Mouse (Mus musculus): ENCODE results near the gene Zfp229. TPM values are rescaled to one million over a fixed set of nuclear protein-coding genes. Genes with fewer than 3 reads are reported as not detected.

Zfp229 gene
- total and polyA plus RNA-seq, 3 experiments: 2.3 to 2.6 TPM; not detected in 1

- H3K27ac ChIP-seq (ENCODE audit: control insufficient read depth, low read depth, low read length): peak within 1 kb of the TSS; percentile 88
- peak; percentile 70; the same call in 1 of the 2 replicates for TF ChIP-seq POLR2AphosphoS2 (IDR thresholded peaks at IDR 0.05; ENCODE audit: low read length)
- peak; percentile 84 for TF ChIP-seq NELFE (IDR thresholded peaks at IDR 0.05; ENCODE audit: low read depth, low read length)
- 0 out of 2 replicates have a peak, but pooled peaks have one; percentile 29 for TF ChIP-seq MXI1 (IDR thresholded peaks at IDR 0.05; ENCODE audit: low read depth, low read length)
- TF ChIP-seq ELF1 (IDR thresholded peaks at IDR 0.05; ENCODE audit: low read depth, low read length): peak; percentile 32; the same call in 1 of the 2 replicates
- no peak for TF ChIP-seq MYB (IDR thresholded peaks at IDR 0.05; ENCODE audit: low read depth, low read length)
- no peak for TF ChIP-seq USF2 (IDR thresholded peaks at IDR 0.05; ENCODE audit: borderline replicate concordance in 1 of 2, insufficient read depth in 1 of 2, low read depth in 1 of 2, low read length in 2 of 2)
- no peak; a peak in 1 of 4 replicates for TF ChIP-seq EP300 (IDR thresholded peaks at IDR 0.05; ENCODE audit: low read depth in 1 of 2, low read length in 2 of 2)
- no peak; the same call in 1 of the 2 replicates for TF ChIP-seq SMC3 (IDR thresholded peaks at IDR 0.05; ENCODE audit: low read depth, low read length)
- peak; percentile 90; the same call in 1 of the 2 replicates for TF ChIP-seq MAZ (IDR thresholded peaks at IDR 0.05; ENCODE audit: low read depth, low read length)
- TF ChIP-seq POLR2AphosphoS5 (IDR thresholded peaks at IDR 0.05; ENCODE audit: borderline replicate concordance, low read depth, low read length): no peak
- no peak for TF ChIP-seq ZKSCAN1 (IDR thresholded peaks at IDR 0.05; ENCODE audit: low read depth, low read length)
- no peak for TF ChIP-seq CHD2 (IDR thresholded peaks at IDR 0.05; ENCODE audit: low read length)
- 0 out of 2 replicates have a peak, but pooled peaks have one; percentile 41 for TF ChIP-seq E2F4 (IDR thresholded peaks at IDR 0.05; ENCODE audit: borderline replicate concordance, low read depth, low read length)
- TF ChIP-seq ETS1 (IDR thresholded peaks at IDR 0.05; ENCODE audit: low read depth, low read length): no peak
- TF ChIP-seq RCOR1 (IDR thresholded peaks at IDR 0.05; ENCODE audit: low read depth, low read length): no peak
- no peak for TF ChIP-seq MAFK (IDR thresholded peaks at IDR 0.05; ENCODE audit: borderline replicate concordance, low read depth, low read length)
- no peak for TF ChIP-seq GATA1 (IDR thresholded peaks at IDR 0.05; ENCODE audit: low read depth, low read length)
- peak; percentile 49; the same call in 1 of the 2 replicates for TF ChIP-seq HCFC1 (IDR thresholded peaks at IDR 0.05; ENCODE audit: low read depth, low read length)
- peak; percentile 52; the same call in 1 of the 2 replicates for TF ChIP-seq MYC (IDR thresholded peaks at IDR 0.05; ENCODE audit: low read depth, low read length)
- TF ChIP-seq CTCF (IDR thresholded peaks at IDR 0.05 in 2 of 3, conservative IDR thresholded peaks at IDR 0.05 in 1 of 3; ENCODE audit: control insufficient read depth in 1 of 3, insufficient read depth in 1 of 3, low read depth in 2 of 3, low read length in 3 of 3, poor library complexity in 1 of 3, severe bottlenecking in 1 of 3): no peak
- TF ChIP-seq USF1 (IDR thresholded peaks at IDR 0.05; ENCODE audit: low read depth, low read length): no peak
- no peak for TF ChIP-seq RAD21 (IDR thresholded peaks at IDR 0.05; ENCODE audit: low read depth, low read length)
- TF ChIP-seq GABPA (IDR thresholded peaks at IDR 0.05; ENCODE audit: low read depth, low read length): no peak
- peak; percentile 78 for TF ChIP-seq SIN3A (IDR thresholded peaks at IDR 0.05; ENCODE audit: low read length)
- no peak for TF ChIP-seq TAL1 (IDR thresholded peaks at IDR 0.05; ENCODE audit: low read length)
- no peak for TF ChIP-seq KAT2A (conservative IDR thresholded peaks at IDR 0.05; ENCODE audit: low read depth, low read length)
- no peak for TF ChIP-seq JUND (IDR thresholded peaks at IDR 0.05; ENCODE audit: low read depth, low read length)
- TF ChIP-seq ZNF384 (IDR thresholded peaks at IDR 0.05; ENCODE audit: low read depth, low read length): no peak
- peak; percentile 34; the same call in 1 of the 2 replicates for TF ChIP-seq TCF12 (IDR thresholded peaks at IDR 0.05; ENCODE audit: low read depth, low read length)
- peak; percentile 52 for TF ChIP-seq MAX (IDR thresholded peaks at IDR 0.05; ENCODE audit: low read length)
- peak; percentile 74 for TF ChIP-seq TBP (IDR thresholded peaks at IDR 0.05; ENCODE audit: low read depth, low read length)
- TF ChIP-seq UBTF (IDR thresholded peaks at IDR 0.05; ENCODE audit: borderline replicate concordance, insufficient read depth, low read depth, low read length): no peak
- peak; percentile 75 for TF ChIP-seq ZMIZ1 (IDR thresholded peaks at IDR 0.05; ENCODE audit: low read depth, low read length)
- no peak for TF ChIP-seq MEF2A (IDR thresholded peaks at IDR 0.05; ENCODE audit: extremely low read depth, insufficient replicate concordance, low read depth, low read length, poor library complexity, severe bottlenecking)
- TF ChIP-seq CHD1 (IDR thresholded peaks at IDR 0.05; ENCODE audit: low read depth, low read length): no peak
- no peak for TF ChIP-seq BHLHE40 (IDR thresholded peaks at IDR 0.05; ENCODE audit: borderline replicate concordance, low read depth, low read length)
These were observed 23.1 kb upstream of the Zfp229 start, which contains the start of gene Zfp760 for GRCm38 (mm10) chr17:21707343-21707996. TSS of gene Zfp760 (plus strand) at chr17:21707741.

More at GRCm38 (mm10) chr17:21707343-21707996, 23.1 kb upstream of the Zfp229 start, which contains the start of gene Zfp760:
- H3K9ac ChIP-seq (ENCODE audit: control insufficient read depth, low read depth, low read length, poor library complexity, severe bottlenecking): peak within 1 kb of the TSS; percentile 88
- no peaks in the 10 kb centered on the region for H3K27me3 ChIP-seq (ENCODE audit: control insufficient read depth in 1 of 2, insufficient read depth in 2 of 2, low read length in 2 of 2)
- no peaks in the 10 kb centered on the region for H3K9me3 ChIP-seq (replicated peaks; ENCODE audit: insufficient read depth, low read length)
- peak; percentile 88 for DNase-seq (ENCODE audit: low read depth, low spot score)
- H3K79me2 ChIP-seq (ENCODE audit: control insufficient read depth, insufficient read depth, low read length, poor library complexity): no peaks in the 10 kb centered on the region; the same call in 1 of the 2 replicates
- H3K4me3 ChIP-seq (ENCODE audit: control insufficient read depth in 1 of 2, insufficient read depth in 1 of 2, low read depth in 2 of 2, low read length in 2 of 2): peak within 1 kb of the TSS; percentile 77 to 88
- peaks cover 0 to 4% of the 10 kb centered on the region in 2 experiments; a peak in 2 of 4 replicates for H3K4me1 ChIP-seq (ENCODE audit: control insufficient read depth in 1 of 2, insufficient read depth in 2 of 2, low read length in 2 of 2)
- H3K36me3 ChIP-seq (ENCODE audit: control insufficient read depth in 1 of 2, insufficient read depth in 2 of 2, low read length in 2 of 2): peaks cover 0 to 20% of the 10 kb centered on the region in 2 experiments; a peak in 2 of 4 replicates

All from MEL (cell line).